Mouse (Mus musculus) myocyte (in vitro differentiated cells): ENCODE measurements around the gene Stat5b.

ENCODE experiments used
- CEBPB ChIP-seq: IDR thresholded peaks from 2 replicates; pipeline ENCODE4 v1.6.1; 2011; ENCODE audit warnings: mild to moderate bottlenecking, moderate library complexity; ENCODE audit not compliant: poor library complexity, insufficient read depth, severe bottlenecking
- E2F4 ChIP-seq: IDR thresholded peaks from one replicate; pipeline ENCODE4 v1.6.1; 2011; ENCODE audit warnings: mild to moderate bottlenecking, control low read depth, moderate library complexity; ENCODE audit not compliant: insufficient read depth
- MAX ChIP-seq: IDR thresholded peaks from one replicate; pipeline ENCODE4 v1.6.1; 2011; ENCODE audit warnings: low read depth, mild to moderate bottlenecking, control low read depth
- MYOG ChIP-seq, 3 experiments: IDR thresholded peaks; one replicate each; pipeline ENCODE4 v1.6.1; 2011; ENCODE audit warnings: control low read depth in 2 of 3, low read depth in 2 of 3, mild to moderate bottlenecking in 2 of 3; ENCODE audit not compliant: insufficient read length in 2 of 3, control insufficient read depth in 1 of 3, insufficient read depth in 1 of 3
- POLR2A ChIP-seq: IDR thresholded peaks from one replicate; pipeline ENCODE4 v1.6.1; 2011; ENCODE audit warnings: low read depth, mild to moderate bottlenecking, control low read depth, moderate library complexity; ENCODE audit not compliant: insufficient read length
- POLR2AphosphoS2 ChIP-seq: IDR thresholded peaks from one replicate; pipeline ENCODE4 v1.6.1; 2011; ENCODE audit warnings: low read depth, control low read depth; ENCODE audit not compliant: insufficient read length
- SRF ChIP-seq: IDR thresholded peaks from one replicate; pipeline ENCODE4 v1.6.1; 2011; ENCODE audit warnings: low read depth; ENCODE audit not compliant: control insufficient read depth, insufficient read length
- TCF12 ChIP-seq: IDR thresholded peaks from one replicate; pipeline ENCODE4 v1.6.1; 2011; ENCODE audit warnings: mild to moderate bottlenecking, control low read depth; ENCODE audit not compliant: poor library complexity, insufficient read depth, severe bottlenecking
- USF1 ChIP-seq: IDR thresholded peaks from one replicate; pipeline ENCODE4 v1.6.1; 2011; ENCODE audit warnings: low read depth, mild to moderate bottlenecking, control low read depth, moderate library complexity

DNA sequence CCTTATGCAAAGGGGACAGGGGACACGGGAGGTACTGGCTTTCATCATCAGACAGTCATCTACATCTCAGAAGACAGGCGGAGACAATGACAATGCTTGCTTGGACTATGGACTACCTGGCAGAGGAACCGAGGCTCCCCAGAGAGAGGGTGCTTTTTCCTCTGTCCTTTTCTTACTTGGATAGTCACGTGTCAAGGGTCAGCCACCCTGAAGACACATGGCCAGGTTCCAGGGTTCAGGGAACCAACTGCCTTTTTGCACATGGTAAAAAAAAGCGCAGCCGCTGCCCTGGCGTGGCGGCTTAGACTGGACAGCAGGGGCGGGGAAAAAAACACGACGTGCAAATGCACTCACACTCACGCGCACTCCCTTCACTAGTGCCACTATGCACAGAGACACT lies 68.0 kb downstream of the Stat5b start:
- TF ChIP-seq MYOG (IDR thresholded peaks at IDR 0.05; ENCODE audit: control insufficient read depth in 1 of 3, insufficient read depth in 1 of 3, insufficient read length in 2 of 3, low read depth in 2 of 3) (no peak), USF1 (no peak), POLR2A (no peak), POLR2AphosphoS2 (no peak), CEBPB (no peak), TCF12 (no peak), MAX (no peak), SRF (no peak), E2F4 (no peak)
